9 mouse cellular contexts compared by ENCODE assay signal in the genomic region with DNA sequence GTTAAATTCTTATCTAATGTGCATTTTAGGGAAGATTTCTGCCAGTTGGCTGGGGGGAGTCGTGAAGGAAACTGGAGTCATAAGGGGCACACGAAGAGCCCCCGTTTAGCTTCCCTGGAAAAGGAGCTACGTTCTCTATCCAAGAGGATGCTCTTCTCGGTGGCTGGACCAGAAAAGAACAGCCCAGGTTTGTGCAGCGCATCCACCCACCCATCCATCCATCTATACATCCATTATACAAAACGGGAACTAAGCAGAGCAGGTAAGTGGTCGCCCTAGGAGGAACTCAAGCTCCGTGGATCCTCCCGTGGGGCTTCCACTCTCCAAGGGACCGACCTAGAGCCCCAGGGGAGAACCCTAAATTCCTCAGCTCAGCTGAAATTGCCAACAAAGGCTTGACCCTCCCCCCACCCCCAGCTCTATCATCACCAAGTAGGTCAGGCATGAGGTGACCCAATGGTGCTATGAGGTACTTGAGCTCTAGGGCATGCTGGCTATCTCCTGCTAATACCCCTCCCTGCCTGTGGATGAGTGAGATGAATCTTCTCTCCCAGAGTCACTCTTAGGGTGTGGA. TPM values are rescaled to one million over a fixed set of nuclear protein-coding genes. Genes with fewer than 3 reads are reported as not detected.
DNase-seq lines count a peak whose midpoint lies in the region; ATAC-seq and TF ChIP-seq lines count a peak whose summit lies in the region.
"Had no signal": no experiment of that assay in that cellular context is flagged by ENCODE, and none has a peak within 500 bp of the region (broad histone marks: within the 10 kb centered on the region; RNA-seq: fewer than 3 reads in every experiment).

No protein-coding gene starts in this region.

- peak overlapping the region; percentile 76 for H3K4me2 ChIP-seq in kidney, postnatal 0 days (ENCODE audit: low read length)
- H3K4me2 ChIP-seq in limb, embryonic 11.5 days (ENCODE audit: low read depth, severe bottlenecking), result peak overlapping the region; percentile 72

- H3K27me3 ChIP-seq in kidney, postnatal 0 days (ENCODE audit: insufficient read depth, low read length), result no peaks in the 10 kb centered on the region
- no peaks in the 10 kb centered on the region for H3K27me3 ChIP-seq in limb, embryonic 11.5 days (ENCODE audit: control insufficient read depth, insufficient read depth, low read length)

- H3K4me1 ChIP-seq in kidney, postnatal 0 days (replicated peaks; ENCODE audit: insufficient read depth, low read length), result peaks cover 7% of the 10 kb centered on the region; the same call in 1 of the 2 replicates
- H3K4me1 ChIP-seq in embryonic fibroblast, embryonic 13.5 days (ENCODE audit: control insufficient read depth, insufficient read depth, low read length), result 0 out of 2 replicates have a peak, but pooled peaks cover 3% of the 10 kb centered on the region
- peaks cover 7% of the 10 kb centered on the region for H3K4me1 ChIP-seq in limb, embryonic 11.5 days (ENCODE audit: control insufficient read depth, insufficient read depth, low read length)
- H3K4me1 ChIP-seq in olfactory bulb, adult 2 months (ENCODE audit: control insufficient read depth, insufficient read depth, low read length), result peaks cover 10% of the 10 kb centered on the region

- no peak for DNase-seq in kidney, postnatal 0 days (ENCODE audit: low spot score)
- no peak for DNase-seq in kidney, postnatal 14 days
- DNase-seq in limb, embryonic 11.5 days (ENCODE audit: low spot score), result peak; percentile 42
- DNase-seq in adipocyte (ENCODE audit: low spot score), result no peak
- no peak for DNase-seq in cerebellum, adult 9-10 months

- 7% methylated on average over 11 of the region's 11 CpGs for WGBS in kidney, postnatal 0 days
- 5% methylated on average over 11 of the region's 11 CpGs for WGBS in limb, embryonic 11.5 days
- 7% methylated on average over 11 of the region's 11 CpGs for WGBS in olfactory bulb, adult 2 months

- H3K9me3 ChIP-seq in kidney, postnatal 0 days (replicated peaks; ENCODE audit: low read length), result no peaks in the 10 kb centered on the region
- no peaks in the 10 kb centered on the region for H3K9me3 ChIP-seq in limb, embryonic 11.5 days (ENCODE audit: control insufficient read depth, low read length)

- H3K27ac ChIP-seq in kidney, postnatal 0 days, result no peak overlapping the region
- no peak overlapping the region for H3K27ac ChIP-seq in embryonic fibroblast, embryonic 13.5 days (ENCODE audit: insufficient read depth, low read length)
- peak overlapping the region; percentile 53; the same call in 1 of the 2 replicates for H3K27ac ChIP-seq in limb, embryonic 11.5 days (replicated peaks; ENCODE audit: low read depth, low read length)
- H3K27ac ChIP-seq in olfactory bulb, adult 2 months (ENCODE audit: insufficient read depth, low read depth, low read length), result no peak overlapping the region

- TF ChIP-seq CTCF in kidney, postnatal 0 days (IDR thresholded peaks at IDR 0.05; ENCODE audit: low read depth), result no peak
- no peak for TF ChIP-seq CTCF in embryonic fibroblast, embryonic 13.5 days (IDR thresholded peaks at IDR 0.05; ENCODE audit: borderline replicate concordance, insufficient read depth, low read length)
- no peak for TF ChIP-seq CTCF in olfactory bulb, adult 2 months (IDR thresholded peaks at IDR 0.05; ENCODE audit: insufficient read depth, low read depth, low read length)

- H3K9ac ChIP-seq in kidney, postnatal 0 days (ENCODE audit: low read depth, low read length), result peak overlapping the region; percentile 47; the same call in 1 of the 2 replicates
- peak overlapping the region; percentile 65 for H3K9ac ChIP-seq in limb, embryonic 11.5 days (ENCODE audit: low read length)

- TF ChIP-seq POLR2A in embryonic fibroblast, embryonic 13.5 days (IDR thresholded peaks at IDR 0.05; ENCODE audit: low read depth, low read length), result no peak
- TF ChIP-seq POLR2A in olfactory bulb, adult 2 months (IDR thresholded peaks at IDR 0.05; ENCODE audit: insufficient read depth, low read depth, low read length), result no peak

- peak overlapping the region; percentile 28 for H3K4me3 ChIP-seq in kidney, postnatal 0 days (replicated peaks; ENCODE audit: low read depth, low read length)
- H3K4me3 ChIP-seq in embryonic fibroblast, embryonic 13.5 days (ENCODE audit: insufficient read depth, low read length), result peak overlapping the region; percentile 37
- peak overlapping the region; percentile 39 for H3K4me3 ChIP-seq in limb, embryonic 11.5 days (ENCODE audit: low read depth, low read length)
- peak overlapping the region; percentile 44 for H3K4me3 ChIP-seq in olfactory bulb, adult 2 months (ENCODE audit: insufficient read depth, low read depth, low read length)

- ATAC-seq in kidney, postnatal 0 days (replicated peaks; ENCODE audit: low FRiP score, low read depth), result no peak
- no peak; the same call in 1 of the 2 replicates for ATAC-seq in limb, embryonic 11.5 days (ENCODE audit: insufficient number of reproducible peaks, low FRiP score, low TSS enrichment, low read depth)
- no peak for ATAC-seq in inflammation-experienced regulatory T-cells, adult 6 months
- ATAC-seq: activated CD4-positive, CD25-positive, alpha-beta regulatory T cell, adult 4 months had no signal

- no peaks in the 10 kb centered on the region for H3K36me3 ChIP-seq in kidney, postnatal 0 days (ENCODE audit: insufficient read depth, low read length)
- 0 out of 2 replicates have a peak, but pooled peaks cover under 1% of the 10 kb centered on the region for H3K36me3 ChIP-seq in limb, embryonic 11.5 days (ENCODE audit: control insufficient read depth, insufficient read depth, low read length)

RNA-seq across cellular contexts. Expression of a gene that starts 0.7 kb away (rescaled TPM):
- 30.5 and 33.0 TPM in 2 replicates for polyA plus RNA-seq in kidney, postnatal 0 days (2015; fragmentation: Nextera tagmentation; extraction: Ambion mirVana)
- polyA plus RNA-seq in embryonic fibroblast, embryonic 13.5 days (2011; ENCODE audit: insufficient read length, low read depth, missing spikeins), result 34.2 and 45.6 TPM in 2 replicates
- polyA plus RNA-seq in limb, embryonic 11.5 days (2014; fragmentation: Nextera tagmentation; extraction: Ambion mirVana), result 47.9 and 50.8 TPM in 2 replicates
- not detected in 2 replicates for polyA plus RNA-seq in olfactory bulb, adult 2 months (2012; ENCODE audit: insufficient read depth, insufficient read length, low replicate concordance, missing spikeins)
- polyA plus RNA-seq in inflammation-experienced regulatory T-cells, adult 6 months (2017; shearing (Covaris generic)), result 10 to 100 TPM; 14.8 to 27.1 (median 20.3) TPM

RNA-seq across cellular contexts. Expression of a gene that starts 13.5 kb away (rescaled TPM):
- polyA plus RNA-seq in kidney, postnatal 0 days (2015; fragmentation: Nextera tagmentation; extraction: Ambion mirVana), result 43.8 and 46.8 TPM in 2 replicates
- polyA plus RNA-seq in embryonic fibroblast, embryonic 13.5 days (2011; ENCODE audit: insufficient read length, low read depth, missing spikeins), result 46.6 and 55.4 TPM in 2 replicates
- 72.7 and 76.3 TPM in 2 replicates for polyA plus RNA-seq in limb, embryonic 11.5 days (2014; fragmentation: Nextera tagmentation; extraction: Ambion mirVana)
- not detected in 2 replicates for polyA plus RNA-seq in olfactory bulb, adult 2 months (2012; ENCODE audit: insufficient read depth, insufficient read length, low replicate concordance, missing spikeins)
- polyA plus RNA-seq in inflammation-experienced regulatory T-cells, adult 6 months (2017; shearing (Covaris generic)), result 10 to 100 TPM; 38.8 to 53.8 (median 51.1) TPM

RNA-seq across cellular contexts. Expression of a gene that starts 21.7 kb away (rescaled TPM):
- 576 and 592 TPM in 2 replicates for polyA plus RNA-seq in kidney, postnatal 0 days (2015; fragmentation: Nextera tagmentation; extraction: Ambion mirVana)
- 4,027 and 4,662 TPM in 2 replicates for polyA plus RNA-seq in embryonic fibroblast, embryonic 13.5 days (2011; ENCODE audit: insufficient read length, low read depth, missing spikeins)
- 567 and 570 TPM in 2 replicates for polyA plus RNA-seq in limb, embryonic 11.5 days (2014; fragmentation: Nextera tagmentation; extraction: Ambion mirVana)
- polyA plus RNA-seq in olfactory bulb, adult 2 months (2012; ENCODE audit: insufficient read depth, insufficient read length, low replicate concordance, missing spikeins), result not detected in 2 replicates
- 1,000 to 10,000 TPM in 1 of 3 experiments, 100 to 1,000 TPM in 2; 309 to 2,729 (median 443) TPM for polyA plus RNA-seq in inflammation-experienced regulatory T-cells, adult 6 months (2017; shearing (Covaris generic))

RNA-seq across cellular contexts. Expression of a gene that starts 34.5 kb away (rescaled TPM):
- 7.1 and 7.8 TPM in 2 replicates for polyA plus RNA-seq in kidney, postnatal 0 days (2015; fragmentation: Nextera tagmentation; extraction: Ambion mirVana)
- 3.0 and 4.2 TPM in 2 replicates for polyA plus RNA-seq in embryonic fibroblast, embryonic 13.5 days (2011; ENCODE audit: insufficient read length, low read depth, missing spikeins)
- polyA plus RNA-seq in limb, embryonic 11.5 days (2014; fragmentation: Nextera tagmentation; extraction: Ambion mirVana), result 38.2 and 39.6 TPM in 2 replicates
- polyA plus RNA-seq in olfactory bulb, adult 2 months (2012; ENCODE audit: insufficient read depth, insufficient read length, low replicate concordance, missing spikeins), result not detected in 2 replicates
- 1 to 10 TPM in 2 of 3 experiments, under 1 TPM in 1; 0.94 to 3.8 (median 3.3) TPM for polyA plus RNA-seq in inflammation-experienced regulatory T-cells, adult 6 months (2017; shearing (Covaris generic))

RNA-seq across cellular contexts. Expression of a gene that starts 48.7 kb away (rescaled TPM):
- polyA plus RNA-seq in kidney, postnatal 0 days (2015; fragmentation: Nextera tagmentation; extraction: Ambion mirVana), result 19.6 and 24.6 TPM in 2 replicates
- 44.1 and 47.8 TPM in 2 replicates for polyA plus RNA-seq in embryonic fibroblast, embryonic 13.5 days (2011; ENCODE audit: insufficient read length, low read depth, missing spikeins)
- polyA plus RNA-seq in limb, embryonic 11.5 days (2014; fragmentation: Nextera tagmentation; extraction: Ambion mirVana), result 45.0 and 50.9 TPM in 2 replicates
- polyA plus RNA-seq in olfactory bulb, adult 2 months (2012; ENCODE audit: insufficient read depth, insufficient read length, low replicate concordance, missing spikeins), result not detected in 2 replicates
- 10 to 100 TPM; 49.5 to 72.6 (median 52.6) TPM for polyA plus RNA-seq in inflammation-experienced regulatory T-cells, adult 6 months (2017; shearing (Covaris generic))

Comparison
In these comparisons a context has a peak if more than half of its experiments do, and no peak if none do; other contexts are left out.
1. RNA of a gene that starts 13.5 kb away (polyA plus RNA-seq): 72.7 to 76.3 TPM in limb, embryonic 11.5 days, 38.8 to 53.8 TPM in inflammation-experienced regulatory T-cells, adult 6 months, 46.6 to 55.4 TPM in embryonic fibroblast, embryonic 13.5 days and 43.8 to 46.8 TPM in kidney, postnatal 0 days; not detected in olfactory bulb, adult 2 months; every median in the first group is over 10 times any median in the second.
2. RNA of a gene that starts 21.7 kb away (polyA plus RNA-seq): 4,027 to 4,662 TPM in embryonic fibroblast, embryonic 13.5 days, 576 to 592 TPM in kidney, postnatal 0 days, 567 to 570 TPM in limb, embryonic 11.5 days and 309 to 2,729 TPM in inflammation-experienced regulatory T-cells, adult 6 months; not detected in olfactory bulb, adult 2 months; every median in the first group is over 100 times any median in the second.
3. Peak in every context shown above with its lines, with median percentiles within 50 percentile points of each other: H3K4me3 ChIP-seq.